Mouse (Mus musculus): ENCODE measurements around the gene Mapkbp1. TPM values are rescaled to one million over a fixed set of nuclear protein-coding genes. Genes with fewer than 3 reads are reported as not detected.
A peak's percentile ranks its signal among the peaks of the same experiment; 100 is the strongest.

Mapkbp1 gene
- polyA plus RNA-seq, 1 experiment = 7.5 TPM

DNA sequence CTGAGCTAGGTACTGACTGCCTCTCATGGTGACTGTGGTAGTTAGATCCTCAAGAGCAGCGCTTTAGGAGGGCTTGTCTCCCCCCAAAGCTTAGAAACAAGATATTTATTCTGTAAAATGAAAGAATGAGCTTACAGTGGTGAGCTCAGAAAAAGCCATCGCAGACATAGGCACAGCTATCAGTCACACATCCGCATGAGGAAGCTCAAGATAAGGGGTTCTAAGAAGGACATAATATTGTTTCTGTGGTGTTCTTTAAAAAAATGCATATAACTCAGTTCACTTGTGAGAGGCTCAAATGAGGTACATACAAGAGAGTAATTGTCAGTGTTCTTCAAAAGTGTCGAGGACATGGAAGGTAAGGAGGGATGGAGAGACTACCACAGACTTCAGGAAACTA, 43.4 kb downstream of the Mapkbp1 start:
- H3K4me1 ChIP-seq (ENCODE audit: control insufficient read depth, insufficient read depth, insufficient read length) = no peaks in the 10 kb centered on the region
- H3K27ac ChIP-seq (ENCODE audit: insufficient read depth, low read length) = no peak overlapping the region
- no peak for TF ChIP-seq POLR2A (IDR thresholded peaks at IDR 0.05; ENCODE audit: low read depth, low read length)
- TF ChIP-seq CTCF (IDR thresholded peaks at IDR 0.05; ENCODE audit: extremely low read depth, insufficient read depth, insufficient read length, insufficient replicate concordance) = no peak
- DNase-seq (ENCODE audit: low read depth in 1 of 2, low spot score in 2 of 2) = no peak
- 84% methylated on average over 4 of the region's 4 CpGs for WGBS
- no peak overlapping the region for H3K4me3 ChIP-seq (ENCODE audit: extremely low read depth, insufficient read depth, insufficient read length)
- H3K36me3 ChIP-seq (ENCODE audit: control insufficient read depth, insufficient read depth, low read length) = peaks cover 10% of the 10 kb centered on the region; the same call in 1 of the 2 replicates
- H3K27me3 ChIP-seq (ENCODE audit: control insufficient read depth, insufficient read depth, low read length) = no peaks in the 10 kb centered on the region

DNA sequence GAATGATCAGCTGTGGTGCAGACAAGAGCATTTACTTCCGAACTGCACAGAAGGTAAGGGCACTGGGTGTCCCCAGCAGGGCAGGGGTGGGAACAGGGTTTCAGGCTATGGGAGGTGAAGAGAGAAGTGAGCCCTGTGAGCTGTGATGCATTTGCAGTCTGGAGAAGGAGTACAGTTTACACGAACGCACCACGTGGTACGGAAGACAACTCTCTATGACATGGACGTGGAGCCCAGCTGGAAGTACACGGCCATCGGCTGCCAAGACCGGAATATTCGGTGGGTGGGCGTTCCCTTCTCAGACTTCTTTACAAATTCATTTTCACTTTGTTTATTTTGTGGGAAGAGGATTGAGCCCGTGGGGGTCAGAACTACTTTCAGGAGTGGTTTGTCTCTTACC, 45.1 kb downstream of the Mapkbp1 start:
- Histone ChIP-seq H3K4me3 (ENCODE audit: extremely low read depth, insufficient read depth, insufficient read length) (no peak overlapping the region), H3K36me3 (ENCODE audit: control insufficient read depth, insufficient read depth, low read length) (peaks cover 11% of the 10 kb centered on the region; the same call in 1 of the 2 replicates), H3K27me3 (ENCODE audit: control insufficient read depth, insufficient read depth, low read length) (no peaks in the 10 kb centered on the region), H3K27ac (ENCODE audit: insufficient read depth, low read length) (no peak overlapping the region), H3K4me1 (ENCODE audit: control insufficient read depth, insufficient read depth, insufficient read length) (no peaks in the 10 kb centered on the region)
- WGBS = 94% methylated on average over 12 of the region's 12 CpGs
- TF ChIP-seq POLR2A (IDR thresholded peaks at IDR 0.05; ENCODE audit: low read depth, low read length) (no peak), CTCF (IDR thresholded peaks at IDR 0.05; ENCODE audit: extremely low read depth, insufficient read depth, insufficient read length, insufficient replicate concordance) (no peak)
- DNase-seq (ENCODE audit: low read depth in 1 of 2, low spot score in 2 of 2) = no peak

- H3K4me3 ChIP-seq (ENCODE audit: extremely low read depth, insufficient read depth, insufficient read length) = no peak overlapping the region
- H3K27ac ChIP-seq (ENCODE audit: insufficient read depth, low read length) = no peak overlapping the region
- peaks cover 4% of the 10 kb centered on the region; the same call in 1 of the 2 replicates for H3K36me3 ChIP-seq (ENCODE audit: control insufficient read depth, insufficient read depth, low read length)
- 87% methylated on average over 5 of the region's 5 CpGs for WGBS
- TF ChIP-seq POLR2A (IDR thresholded peaks at IDR 0.05; ENCODE audit: low read depth, low read length) (no peak), CTCF (IDR thresholded peaks at IDR 0.05; ENCODE audit: extremely low read depth, insufficient read depth, insufficient read length, insufficient replicate concordance) (no peak)
- H3K27me3 ChIP-seq (ENCODE audit: control insufficient read depth, insufficient read depth, low read length) = no peaks in the 10 kb centered on the region
- no peak for DNase-seq (ENCODE audit: low read depth in 1 of 2, low spot score in 2 of 2)
- H3K4me1 ChIP-seq (ENCODE audit: control insufficient read depth, insufficient read depth, insufficient read length) = peaks cover 10% of the 10 kb centered on the region
Measured at GRCm38 (mm10) chr2:120024337-120024736, 51.8 kb downstream of the Mapkbp1 start.

DNA sequence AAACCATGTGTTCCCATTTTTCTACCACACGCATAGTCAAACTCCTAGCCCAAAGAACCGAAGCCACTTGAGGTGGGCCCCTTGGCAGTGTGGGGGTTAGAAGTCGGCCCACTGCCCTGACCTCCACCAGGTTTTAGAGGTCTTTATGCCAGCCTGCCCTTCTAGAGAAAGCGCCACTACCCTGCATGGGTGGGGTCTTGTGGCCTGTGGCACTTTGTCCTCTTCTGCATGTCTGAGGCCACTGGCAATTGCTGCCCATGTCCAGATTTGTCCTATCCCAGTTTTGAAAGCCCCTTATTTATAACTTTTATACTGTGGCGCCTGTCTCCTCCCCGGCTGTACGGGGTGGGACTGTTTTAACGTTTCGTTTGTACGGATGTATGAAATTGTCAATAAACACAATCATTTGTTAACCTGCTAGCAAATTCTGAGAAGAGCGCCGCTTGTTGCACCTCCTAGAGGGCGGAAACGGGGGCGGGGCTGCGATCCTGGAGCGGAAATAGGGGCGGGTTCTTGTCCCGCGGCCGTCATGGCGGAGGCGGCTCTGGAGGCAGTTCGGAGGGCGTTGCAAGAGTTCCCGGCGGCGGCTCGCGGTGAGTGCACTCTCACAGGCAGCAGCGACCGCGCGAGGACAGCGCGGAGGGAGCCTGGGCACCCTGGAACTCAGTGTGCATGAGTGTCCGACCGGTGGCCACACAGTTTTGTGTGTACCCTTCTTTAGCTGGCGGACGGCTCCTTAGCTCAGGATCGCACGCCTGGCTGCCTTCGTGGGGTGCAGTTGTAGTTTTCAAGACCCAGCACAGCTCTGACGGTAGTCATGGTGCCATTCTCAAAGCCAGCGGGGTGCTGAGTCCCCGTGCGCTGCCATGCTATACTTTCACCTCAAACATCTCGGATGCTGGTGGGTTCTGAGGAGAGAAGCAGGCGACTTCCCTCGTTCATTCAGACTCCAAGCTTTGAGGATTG, 54.8 kb downstream of the Mapkbp1 start, which contains the start of the genes Jmjd7 and Gm28042:
TSS of gene Jmjd7 (plus strand) at position 500 of the 966 bp plus-strand sequence.
TSS of gene Gm28042 (plus strand) at position 510 of the 966 bp plus-strand sequence.
- Histone ChIP-seq H3K27ac (ENCODE audit: insufficient read depth, low read length) (peak within 1 kb of the TSS; percentile 90), H3K36me3 (ENCODE audit: control insufficient read depth, insufficient read depth, low read length) (peaks cover 4% of the 10 kb centered on the region), H3K4me1 (ENCODE audit: control insufficient read depth, insufficient read depth, insufficient read length) (peaks cover 10% of the 10 kb centered on the region), H3K27me3 (ENCODE audit: control insufficient read depth, insufficient read depth, low read length) (no peaks in the 10 kb centered on the region), H3K4me3 (ENCODE audit: extremely low read depth, insufficient read depth, insufficient read length) (peak within 1 kb of the TSS; percentile 91)
- 6% methylated on average over 50 of the region's 50 CpGs for WGBS
- peak; percentile 76 to 92 for DNase-seq (ENCODE audit: low read depth in 1 of 2, low spot score in 2 of 2)
- peak; percentile 59 for TF ChIP-seq POLR2A (IDR thresholded peaks at IDR 0.05; ENCODE audit: low read depth, low read length)
- TF ChIP-seq CTCF (IDR thresholded peaks at IDR 0.05; ENCODE audit: extremely low read depth, insufficient read depth, insufficient read length, insufficient replicate concordance) = no peak

DNA sequence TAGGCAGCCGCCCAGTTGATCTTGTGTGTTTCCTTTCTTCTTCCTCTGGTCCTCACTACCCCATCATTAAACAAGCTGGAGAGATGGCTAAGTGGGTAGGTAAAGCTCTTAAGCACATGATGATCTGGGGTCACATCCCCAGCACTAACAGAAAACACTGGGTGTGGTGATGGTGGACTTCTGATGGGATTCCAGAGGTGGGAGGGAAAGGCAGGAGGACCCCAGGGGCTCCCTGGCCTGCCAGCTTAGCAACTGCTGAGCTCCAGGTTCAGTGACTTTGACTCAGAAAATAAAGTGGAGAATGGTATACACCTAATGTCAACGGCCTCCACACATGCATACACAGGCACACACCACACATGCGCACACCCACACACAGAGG, 55.4 kb downstream of the Mapkbp1 start:
- TF ChIP-seq POLR2A (IDR thresholded peaks at IDR 0.05; ENCODE audit: low read depth, low read length) = no peak
- TF ChIP-seq CTCF (IDR thresholded peaks at IDR 0.05; ENCODE audit: extremely low read depth, insufficient read depth, insufficient read length, insufficient replicate concordance) = no peak
- peaks cover 4% of the 10 kb centered on the region for H3K36me3 ChIP-seq (ENCODE audit: control insufficient read depth, insufficient read depth, low read length)
- peak overlapping the region; percentile 91 for H3K4me3 ChIP-seq (ENCODE audit: extremely low read depth, insufficient read depth, insufficient read length)
- no peaks in the 10 kb centered on the region for H3K27me3 ChIP-seq (ENCODE audit: control insufficient read depth, insufficient read depth, low read length)
- 54% methylated on average over 3 of the region's 3 CpGs for WGBS
- no peak for DNase-seq (ENCODE audit: low read depth in 1 of 2, low spot score in 2 of 2)
- H3K27ac ChIP-seq (ENCODE audit: insufficient read depth, low read length) = peak overlapping the region; percentile 90
- peaks cover 10% of the 10 kb centered on the region for H3K4me1 ChIP-seq (ENCODE audit: control insufficient read depth, insufficient read depth, insufficient read length)

DNA sequence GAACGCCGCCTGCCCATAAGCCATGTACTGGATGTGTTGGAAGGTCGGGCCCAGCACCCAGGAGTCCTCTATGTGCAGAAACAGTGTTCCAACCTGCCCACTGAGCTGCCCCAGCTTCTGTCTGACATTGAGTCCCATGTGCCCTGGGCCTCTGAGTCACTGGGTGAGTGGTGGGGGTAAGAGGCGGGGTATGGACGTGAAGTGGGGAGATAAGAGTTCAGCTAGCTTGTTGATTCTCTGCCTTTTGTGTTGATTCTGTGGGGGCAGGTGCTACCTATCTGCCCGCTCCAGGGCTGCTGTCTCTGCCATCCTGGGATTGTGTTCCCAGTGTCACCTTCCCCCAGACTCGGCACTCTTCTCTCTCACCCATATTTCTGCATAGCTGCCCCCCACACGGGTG, 57.9 kb downstream of the Mapkbp1 start:
- TF ChIP-seq POLR2A (IDR thresholded peaks at IDR 0.05; ENCODE audit: low read depth, low read length) (no peak), CTCF (IDR thresholded peaks at IDR 0.05; ENCODE audit: extremely low read depth, insufficient read depth, insufficient read length, insufficient replicate concordance) (no peak)
- Histone ChIP-seq H3K36me3 (ENCODE audit: control insufficient read depth, insufficient read depth, low read length) (peaks cover 4% of the 10 kb centered on the region), H3K4me1 (ENCODE audit: control insufficient read depth, insufficient read depth, insufficient read length) (peaks cover 10% of the 10 kb centered on the region), H3K27ac (ENCODE audit: insufficient read depth, low read length) (no peak overlapping the region), H3K27me3 (ENCODE audit: control insufficient read depth, insufficient read depth, low read length) (no peaks in the 10 kb centered on the region), H3K4me3 (ENCODE audit: extremely low read depth, insufficient read depth, insufficient read length) (no peak overlapping the region)
- DNase-seq (ENCODE audit: low read depth in 1 of 2, low spot score in 2 of 2) = no peak
- 90% methylated on average over 8 of the region's 8 CpGs for WGBS

Measured in spleen, adult 2 months (tissue).